Mouse (Mus musculus) embryonic fibroblast, embryonic 13.5 days (primary cell): ENCODE measurements around the gene Cad.

Source experiments
- CTCF ChIP-seq: IDR thresholded peaks from 2 replicates; pipeline ENCODE4 v1.5.1; 2011; ENCODE audit warnings: mild to moderate bottlenecking, control low read depth, low read length, moderate library complexity, borderline replicate concordance; ENCODE audit not compliant: insufficient read depth
- POLR2A ChIP-seq: IDR thresholded peaks from 2 replicates; pipeline ENCODE4 v1.6.1; 2011; ENCODE audit warnings: low read depth, mild to moderate bottlenecking, control low read depth, low read length, moderate library complexity

DNA sequence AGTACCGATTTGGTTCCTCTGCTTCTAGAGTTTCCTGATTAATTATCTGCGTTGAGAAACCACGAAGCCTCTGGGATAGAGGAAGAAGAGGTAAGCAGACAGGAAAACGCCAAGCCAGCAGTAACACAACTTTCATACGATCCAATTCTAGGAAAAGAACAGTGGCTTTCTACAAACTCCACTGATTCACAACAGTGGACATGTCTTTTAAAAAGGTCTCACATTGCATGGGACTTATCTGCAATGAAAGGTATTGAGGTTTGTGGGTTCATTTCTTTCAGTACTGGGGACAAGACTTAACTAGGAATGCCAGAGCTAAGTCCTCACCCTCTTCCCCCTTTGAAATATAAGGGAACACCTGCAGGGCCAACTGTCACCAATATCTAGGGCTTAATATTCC, 7.5 kb upstream of the Cad start:
- TF ChIP-seq CTCF (no peak), POLR2A (no peak)
